Mouse (Mus musculus) layer of hippocampus, postnatal 25 days (tissue): ENCODE results near the gene Rap2b. TPM values are rescaled to one million over a fixed set of nuclear protein-coding genes. Genes with fewer than 3 reads are reported as not detected.

Experiments used
- DNase-seq, 2 experiments: peaks; one replicate each; pipeline ENCODE4 v3.0.0; 2022; ENCODE audit warnings: mixed read lengths in 2 of 2, low spot score in 1 of 2; ENCODE audit errors: extremely low spot score in 1 of 2
- total RNA-seq, 2 experiments: library from RNA; stranded (reverse); gene quantifications; 2 replicates each; pipeline ENCODE4 v1.2.3; 2021

Gene Rap2b
- 10 to 100 TPM; 43.2 to 46.5 TPM for total RNA-seq

DNA sequence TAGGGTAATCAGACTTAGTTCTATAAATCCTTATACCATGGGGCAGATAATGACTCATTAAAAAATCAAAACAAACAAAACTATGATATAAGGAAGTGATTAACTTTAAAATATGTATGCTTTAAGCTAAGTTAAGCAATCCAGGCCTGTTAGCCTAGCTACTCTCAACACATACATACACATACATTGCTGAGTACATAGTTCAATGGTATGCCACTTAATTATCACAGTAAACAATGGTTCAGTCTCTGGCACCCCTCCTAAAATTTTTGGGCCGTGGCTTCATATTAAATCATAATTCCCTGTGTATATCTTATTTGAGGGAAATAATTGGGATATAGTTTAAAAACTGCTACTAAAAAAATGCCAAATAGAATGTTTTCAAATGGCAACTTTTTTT is at the start of gene Rap2b:
TSS of gene Rap2b (plus strand) at position 301 of the 400 bp plus-strand sequence.
- no peak for DNase-seq

DNA sequence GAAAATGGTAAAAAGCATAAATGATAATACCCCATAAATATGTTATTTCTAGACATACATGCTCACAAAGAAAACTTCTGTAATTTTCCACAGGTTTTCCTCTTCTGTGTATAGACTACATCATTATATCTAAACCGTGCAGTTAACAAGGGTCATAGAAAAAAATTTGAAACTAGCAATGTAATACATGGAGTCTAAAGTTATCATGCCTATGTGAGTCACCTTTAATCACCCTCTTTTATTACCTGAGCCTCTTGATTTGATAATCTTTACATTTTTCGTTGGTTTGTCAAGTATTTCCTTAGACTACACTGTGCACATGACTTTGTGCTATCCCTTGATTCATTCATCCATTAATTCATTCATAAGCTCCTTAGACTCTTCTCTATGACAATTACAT is 46.4 kb upstream of the Rap2b start:
- no peak for DNase-seq

DNA sequence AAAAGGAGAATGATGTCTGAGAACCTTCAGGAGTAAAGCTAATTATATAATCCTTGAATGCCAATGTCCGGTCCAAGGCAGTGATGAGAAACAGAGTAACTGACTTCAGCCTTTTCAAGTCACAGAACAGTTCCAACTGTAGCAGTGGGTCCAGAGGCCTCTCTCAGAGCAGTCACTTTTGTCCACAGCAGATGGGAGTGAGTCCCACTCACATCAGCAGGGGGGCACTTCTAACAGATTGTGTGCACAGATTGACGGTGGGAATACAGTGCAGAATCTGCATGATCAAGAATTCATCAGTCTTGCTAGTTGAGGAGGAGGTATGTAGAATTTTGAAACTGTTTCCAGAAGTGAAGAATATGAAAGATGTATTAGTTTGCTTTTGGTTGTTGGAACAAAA is 41.4 kb upstream of the Rap2b start:
- DNase-seq = peak in 1 of 2 experiments; percentile 28

DNA sequence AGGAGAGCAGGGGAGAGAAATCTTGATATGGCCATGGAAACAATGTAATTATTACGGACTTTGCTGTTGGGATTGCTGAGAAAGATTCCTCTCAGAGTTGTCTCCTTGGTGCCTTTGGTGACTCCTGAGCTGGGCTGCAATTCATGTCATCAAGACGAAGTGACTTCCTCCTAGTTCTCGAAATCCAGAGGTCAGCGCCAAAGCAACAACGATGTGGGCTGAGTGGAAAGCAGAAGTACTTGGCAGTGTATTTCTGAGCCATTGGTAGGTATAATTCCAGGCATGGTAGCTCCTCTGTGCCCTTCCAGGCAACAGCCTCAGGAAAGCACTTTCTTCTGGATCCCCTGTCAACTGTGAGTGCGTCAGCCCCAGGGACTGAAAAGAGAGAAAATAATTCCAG is 39.8 kb upstream of the Rap2b start:
- DNase-seq = no peak

DNA sequence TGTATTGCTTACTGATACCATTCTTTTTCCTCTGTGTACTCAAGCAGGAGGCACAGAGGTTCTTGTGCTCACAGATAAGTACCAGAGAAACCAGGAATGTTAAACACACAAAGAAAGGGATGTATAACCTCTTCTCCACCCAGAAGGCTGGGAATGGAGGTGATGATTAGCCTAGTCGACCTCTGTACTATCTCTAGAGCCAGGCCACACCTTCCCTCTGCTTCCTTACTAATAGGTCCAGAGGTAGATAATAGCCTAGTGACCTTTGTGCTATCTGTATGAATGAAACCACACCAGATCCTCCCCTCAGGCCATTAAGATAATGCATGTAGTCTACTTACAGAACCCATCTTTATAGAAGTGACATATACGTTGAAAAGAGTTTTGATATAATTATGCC is 25.2 kb upstream of the Rap2b start:
- no peak for DNase-seq

DNA sequence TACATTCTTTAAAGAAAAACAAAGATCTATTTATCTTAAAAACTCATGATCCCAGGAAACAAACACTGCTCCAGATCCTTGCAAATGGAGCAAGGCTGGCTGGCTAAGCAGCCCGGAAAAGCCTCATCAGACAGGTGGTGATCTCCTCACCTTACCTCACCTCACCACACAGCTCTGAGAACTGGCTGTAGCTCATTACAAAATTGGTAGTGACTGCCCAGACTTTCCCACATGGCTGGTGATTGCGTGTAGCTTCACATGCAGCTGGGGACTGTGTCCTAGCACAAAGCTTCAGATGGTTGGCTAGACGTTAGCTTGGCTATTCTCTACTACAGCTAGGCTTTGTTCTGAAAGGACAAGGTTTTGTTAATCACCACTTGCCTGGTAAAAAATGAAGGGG is 24.2 kb upstream of the Rap2b start:
- DNase-seq = no peak

DNA sequence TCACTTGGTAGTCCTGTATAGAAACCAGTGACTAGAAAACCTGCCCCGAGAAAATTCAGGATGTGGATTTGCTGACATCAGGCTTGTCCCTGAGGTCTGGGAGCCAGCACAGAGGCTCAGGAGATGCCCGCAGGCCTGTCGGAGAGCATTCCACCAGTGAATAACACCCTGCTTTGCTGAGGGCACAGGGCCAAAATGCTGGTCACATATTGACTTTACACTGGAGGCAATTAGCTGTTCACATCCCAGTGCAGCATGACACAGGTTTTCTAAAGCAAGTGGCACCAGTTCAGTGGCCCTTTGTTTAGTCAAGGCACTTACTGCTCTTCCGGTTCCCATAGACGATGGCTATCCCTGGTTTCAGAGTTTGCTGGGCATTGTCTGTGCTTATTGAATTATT is 21.1 kb upstream of the Rap2b start:
- no peak for DNase-seq

DNA sequence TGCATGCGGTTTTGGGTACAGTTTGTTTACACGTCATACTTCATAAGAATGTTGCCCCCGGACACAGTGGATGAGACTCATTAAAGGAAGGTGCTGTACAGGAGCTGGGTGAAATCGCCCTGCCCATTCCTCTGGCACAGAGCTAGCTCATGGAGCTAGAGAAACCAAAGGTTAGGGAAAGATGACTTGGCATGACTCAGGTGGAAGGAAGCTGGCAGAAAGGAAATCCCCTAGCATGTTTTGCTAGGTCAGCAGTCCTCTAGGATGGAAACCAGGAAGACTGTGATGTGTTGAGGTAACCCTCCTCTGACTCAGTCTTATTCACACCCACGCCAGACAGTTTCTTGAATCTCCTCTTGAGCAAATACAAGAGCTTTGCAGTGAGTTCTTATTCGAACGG is 17.4 kb upstream of the Rap2b start:
- no peak for DNase-seq

DNA sequence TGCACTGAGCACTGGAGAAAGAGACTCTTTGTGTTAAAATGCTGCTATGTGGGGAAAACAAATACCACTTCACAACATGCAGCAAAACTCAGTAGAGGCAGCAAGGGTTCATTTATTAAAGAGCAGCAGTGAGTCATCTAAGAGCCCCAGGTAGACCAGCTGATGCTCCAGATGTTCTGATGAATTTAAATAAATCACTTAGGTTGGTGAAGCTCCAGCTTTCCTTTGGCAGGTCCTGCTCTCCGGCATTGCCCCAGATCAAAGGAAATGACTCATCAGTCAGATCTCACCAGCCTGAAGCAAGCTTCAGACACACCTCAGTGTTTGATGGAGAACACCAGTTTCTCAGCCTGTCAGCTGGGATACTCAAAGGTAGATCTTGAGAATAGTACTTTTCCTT is 15.8 kb upstream of the Rap2b start:
- no peak for DNase-seq

DNA sequence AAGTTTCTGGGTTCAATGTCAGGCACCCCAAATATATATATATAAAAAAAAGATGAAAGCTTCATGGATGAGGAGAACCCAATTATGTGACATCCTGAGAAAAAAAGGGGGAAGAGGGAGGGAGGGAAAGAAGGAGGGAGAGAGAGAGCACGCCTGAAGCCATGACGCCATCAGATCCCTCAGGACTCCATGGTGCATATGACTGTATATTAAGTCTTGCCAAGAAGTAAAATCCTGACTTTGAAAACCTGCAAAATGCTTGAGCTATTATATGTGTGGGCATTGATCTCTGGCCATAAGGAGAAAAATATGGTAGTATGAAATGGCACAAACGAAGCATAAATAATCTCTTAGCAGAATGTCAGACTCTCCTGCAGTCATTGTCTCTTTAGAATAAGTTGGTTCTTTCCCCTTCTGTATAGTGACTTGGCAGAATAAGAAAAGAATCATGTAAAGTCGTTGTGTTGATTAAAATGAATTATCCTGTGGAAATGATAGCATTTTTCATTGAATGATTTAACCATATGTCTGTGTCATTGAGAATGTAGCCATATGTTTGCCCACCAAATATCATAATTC is 13.3 kb upstream of the Rap2b start:
- no peak for DNase-seq

DNA sequence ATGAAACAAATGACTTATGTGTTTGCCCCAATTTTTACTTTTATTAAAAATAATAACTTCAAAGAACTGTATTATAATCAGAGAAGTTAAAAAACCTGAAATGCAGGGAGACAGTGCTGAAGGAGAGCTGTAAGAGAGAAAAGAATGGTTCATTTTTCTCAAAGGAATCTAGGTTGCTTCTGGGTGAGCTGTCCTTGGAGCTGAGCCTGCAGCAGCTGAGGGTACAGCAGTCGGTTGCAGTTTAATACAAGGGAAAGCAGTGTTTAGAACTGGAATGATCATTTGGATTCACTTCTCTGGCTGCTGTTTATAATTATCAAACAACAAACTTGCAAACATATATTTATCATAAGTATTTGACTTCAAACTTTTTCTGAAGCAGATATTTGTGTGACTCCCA is 12.0 kb upstream of the Rap2b start:
- no peak for DNase-seq

DNA sequence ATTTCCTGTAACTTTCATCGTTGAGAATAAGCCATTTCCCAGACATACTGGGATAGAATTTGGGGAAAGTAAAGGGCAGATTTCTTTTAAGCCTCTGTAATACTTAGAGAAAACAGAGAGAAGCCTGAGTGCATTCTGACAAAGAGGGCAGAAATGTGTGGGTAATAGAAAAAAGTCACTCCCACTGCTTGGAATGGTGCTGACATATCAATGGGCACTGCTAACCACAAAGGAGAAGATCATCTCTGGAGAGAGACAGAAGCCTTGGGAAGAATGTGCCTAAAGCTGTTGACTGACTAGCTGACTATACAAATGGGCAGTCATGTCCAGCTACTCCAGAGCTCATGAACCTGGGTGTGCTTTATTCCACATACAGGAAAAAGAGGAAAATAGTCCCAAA is 6.0 kb upstream of the Rap2b start:
- DNase-seq = no peak

DNA sequence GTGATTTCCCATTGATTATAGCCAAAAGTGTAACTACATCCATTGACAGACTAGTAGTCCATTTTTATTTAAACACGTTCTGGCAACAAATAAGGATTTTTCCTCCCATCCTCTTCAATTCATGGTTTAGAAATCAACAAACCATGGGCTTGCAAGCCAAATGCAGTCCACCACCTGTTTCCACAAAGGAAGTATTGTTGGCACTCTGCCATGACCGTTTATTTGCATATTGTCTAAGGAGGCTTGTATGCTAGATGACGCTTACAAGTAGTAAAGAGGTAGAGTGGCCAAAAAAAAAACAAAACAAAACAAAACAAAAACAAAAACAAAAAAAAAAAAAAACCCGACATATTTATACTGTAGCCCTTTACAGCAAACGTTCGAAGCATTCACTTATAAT is 3.3 kb upstream of the Rap2b start:
- DNase-seq = no peak

DNA sequence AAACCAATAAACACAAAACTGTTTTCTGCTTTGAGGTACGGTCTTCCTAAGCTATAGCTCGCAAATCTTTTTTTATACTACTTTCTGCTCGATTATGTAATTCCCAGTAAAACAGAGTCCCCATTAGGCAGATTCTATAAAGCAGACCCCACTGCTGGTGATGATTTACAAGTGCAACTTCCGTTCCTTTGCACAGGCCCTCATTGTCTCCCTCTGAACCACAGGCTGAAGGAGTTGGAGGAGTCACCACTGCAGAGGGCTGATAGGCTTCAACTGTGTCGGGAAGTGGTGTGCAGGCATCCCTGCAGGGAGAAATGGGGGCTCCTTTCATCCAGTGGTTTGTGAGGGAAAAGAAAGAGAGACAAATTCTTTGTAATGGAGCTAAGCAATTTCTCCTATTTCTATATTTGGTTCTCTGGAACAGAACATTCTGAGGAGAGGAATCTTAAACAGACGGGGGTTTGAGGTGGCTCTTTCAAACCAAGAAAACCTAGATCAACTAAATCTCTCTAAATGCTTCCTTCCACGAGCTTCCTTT is 2.6 kb upstream of the Rap2b start:
- no peak for DNase-seq

DNA sequence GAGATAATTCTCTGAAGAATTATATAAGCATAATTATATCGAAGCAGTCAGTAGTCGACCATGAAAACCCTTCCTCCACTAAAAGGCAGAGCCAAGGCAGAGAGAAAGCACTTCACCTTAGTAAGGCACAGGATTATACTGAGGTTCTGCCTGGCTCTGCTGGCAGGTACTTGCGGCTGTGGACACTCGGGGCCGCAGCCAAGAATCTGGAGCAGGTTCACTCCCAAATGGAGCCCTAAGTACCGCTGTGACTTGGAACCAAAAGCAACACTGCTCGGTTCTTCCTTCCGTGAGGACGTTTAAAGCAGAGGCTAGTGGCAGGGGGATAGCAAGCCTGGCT is 1.4 kb downstream of the Rap2b start:
- DNase-seq = no peak

DNA sequence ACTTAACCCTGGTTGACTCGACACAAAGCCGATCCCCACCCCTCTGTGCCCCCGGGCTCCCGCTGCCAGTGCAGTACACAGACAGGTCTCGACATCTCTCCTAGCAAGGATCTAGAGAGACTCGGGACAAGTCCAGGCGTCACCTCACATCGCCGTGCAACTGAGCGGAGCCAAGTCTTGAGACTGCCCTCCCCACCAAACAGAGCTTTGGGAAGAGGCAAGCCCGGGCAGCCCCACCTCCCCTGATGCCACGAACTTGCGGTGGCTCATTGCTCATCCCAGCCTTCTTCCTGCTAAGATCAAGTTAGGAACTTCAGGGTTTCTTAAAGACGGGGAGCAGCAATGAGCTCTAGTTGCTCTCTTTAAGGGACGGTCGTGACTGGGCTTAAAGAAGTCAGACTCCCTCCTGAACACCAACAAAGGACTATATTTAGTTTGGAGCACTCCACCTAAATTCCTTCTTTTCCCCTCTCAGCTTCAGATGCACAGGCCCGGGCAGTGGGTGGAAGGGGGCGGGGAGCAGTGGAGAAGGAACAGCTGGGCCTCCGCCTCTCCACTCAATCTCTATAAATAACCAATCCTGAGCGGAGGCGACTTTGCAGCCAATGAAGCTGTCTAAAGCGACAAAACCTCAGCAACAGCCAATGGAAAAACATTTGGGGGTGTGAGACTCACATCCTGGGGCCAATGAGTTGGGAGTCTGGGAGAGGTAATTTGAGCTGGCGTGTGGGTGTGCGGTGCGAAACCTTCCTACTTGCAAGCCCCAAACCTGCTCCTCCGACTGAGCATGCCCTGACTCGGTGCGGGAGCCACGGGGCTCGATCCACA is 1.9 kb downstream of the Rap2b start:
- peak; percentile 77 to 81 for DNase-seq

DNA sequence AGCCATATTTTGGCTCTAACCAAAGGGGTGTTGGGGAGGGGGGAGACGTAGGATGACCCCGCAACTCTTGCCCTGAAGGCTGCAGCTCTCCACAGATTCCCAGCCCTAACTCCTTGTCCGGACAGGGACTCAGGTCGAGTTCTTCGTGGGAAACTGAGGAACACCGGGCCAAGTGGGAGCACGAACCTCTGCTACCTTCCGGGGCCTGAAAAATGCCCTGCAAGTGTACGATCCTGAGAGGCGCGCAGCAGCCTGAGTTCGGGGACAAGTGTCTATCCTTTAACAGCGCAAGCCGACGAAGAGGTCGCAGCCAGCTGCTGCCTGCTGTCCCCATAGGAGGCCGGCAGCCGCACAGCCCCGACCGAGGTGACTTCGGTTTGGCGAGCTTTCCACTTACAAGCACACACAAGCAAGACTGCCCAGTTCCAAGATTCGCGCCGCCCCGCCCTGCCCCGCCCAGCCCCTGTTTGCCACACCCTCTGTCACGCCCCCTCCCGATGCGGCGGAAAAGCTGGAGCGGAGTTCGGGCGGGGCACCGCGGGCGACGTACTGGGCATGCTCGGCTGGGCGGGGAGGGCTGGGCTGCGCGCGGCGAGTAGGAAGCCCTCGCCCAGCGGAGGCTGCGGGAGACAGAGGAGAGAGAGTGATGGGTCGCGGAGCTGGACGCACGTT is 2.7 kb downstream of the Rap2b start:
- DNase-seq = peak; percentile 89 to 93

DNA sequence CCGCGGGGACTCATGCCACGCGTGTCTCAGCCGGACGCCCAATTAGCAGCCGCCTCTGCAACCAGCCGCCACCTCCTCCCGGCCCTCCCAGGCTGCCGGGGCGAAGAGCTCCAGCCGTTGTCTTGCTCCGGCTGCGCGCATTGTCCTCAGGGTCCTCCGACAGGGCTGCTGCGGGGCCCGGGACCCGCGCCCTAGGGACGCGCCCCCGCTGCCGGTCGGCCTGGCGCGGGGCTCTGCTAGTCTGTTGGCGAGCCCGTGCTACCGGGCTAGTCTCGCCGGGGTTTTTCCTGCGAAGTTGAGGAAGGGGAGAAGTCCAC is 3.2 kb downstream of the Rap2b start:
- no peak for DNase-seq

DNA sequence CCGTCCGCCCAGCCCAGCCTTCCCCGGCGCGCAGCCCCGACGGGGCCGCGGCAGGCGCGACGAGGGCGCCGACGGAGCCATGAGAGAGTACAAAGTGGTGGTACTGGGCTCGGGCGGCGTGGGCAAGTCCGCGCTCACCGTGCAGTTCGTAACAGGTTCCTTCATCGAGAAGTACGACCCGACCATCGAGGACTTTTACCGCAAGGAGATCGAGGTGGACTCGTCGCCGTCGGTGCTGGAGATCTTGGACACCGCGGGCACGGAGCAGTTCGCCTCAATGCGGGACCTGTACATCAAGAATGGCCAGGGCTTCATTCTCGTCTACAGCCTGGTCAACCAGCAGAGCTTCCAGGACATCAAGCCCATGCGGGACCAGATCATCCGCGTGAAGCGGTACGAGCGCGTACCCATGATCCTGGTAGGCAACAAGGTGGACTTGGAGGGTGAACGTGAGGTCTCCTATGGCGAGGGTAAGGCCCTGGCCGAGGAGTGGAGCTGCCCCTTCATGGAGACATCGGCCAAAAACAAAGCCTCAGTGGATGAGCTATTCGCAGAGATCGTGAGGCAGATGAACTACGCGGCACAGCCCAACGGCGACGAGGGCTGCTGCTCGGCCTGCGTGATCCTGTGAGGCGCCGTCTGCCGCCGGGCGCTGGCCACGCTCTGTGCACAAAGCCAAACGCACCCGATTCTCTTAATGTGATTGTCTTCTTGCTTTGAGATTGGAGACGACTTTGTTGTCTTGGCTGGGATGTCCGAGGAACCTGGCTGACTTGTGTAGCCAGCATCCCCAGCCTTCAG is 3.7 kb downstream of the Rap2b start:
- peak; percentile 40 to 54 for DNase-seq

DNA sequence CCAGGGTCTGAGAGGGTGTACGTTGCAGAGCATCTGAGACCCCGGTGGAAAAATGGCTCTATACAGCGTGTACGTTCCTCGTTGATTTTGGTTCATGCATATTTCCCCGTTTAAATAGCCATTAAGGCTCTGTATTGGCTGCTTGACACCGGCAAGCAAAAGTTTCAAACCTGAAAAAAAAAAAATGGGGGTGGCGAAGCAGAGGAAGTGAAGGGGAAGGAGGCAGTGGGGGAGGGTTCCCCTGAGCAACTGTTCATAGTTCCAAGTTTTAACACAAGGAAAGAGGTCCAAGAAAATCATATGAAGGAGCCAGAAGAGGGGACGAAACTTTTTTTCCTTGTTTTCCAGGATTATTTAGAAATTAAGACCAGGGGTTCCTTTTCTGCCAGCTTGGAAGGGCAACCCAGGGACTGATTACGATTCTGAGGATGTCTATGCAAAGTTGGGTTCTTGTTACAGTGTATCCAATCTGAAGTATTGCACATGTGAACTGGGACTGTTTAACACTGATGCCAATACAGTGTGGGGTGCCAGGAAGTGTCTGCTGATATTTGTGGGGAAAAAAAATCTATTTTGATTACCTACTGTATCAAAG is 4.4 kb downstream of the Rap2b start, which contains the start of gene B430305J03Rik:
TSS of gene B430305J03Rik (minus strand) at position 173 of the 595 bp plus-strand sequence.
- no peak for DNase-seq
